Mouse (Mus musculus) cortical plate, adult 2 months (tissue): Measurements from ENCODE around the gene Slc25a16. TPM values are rescaled to one million over a fixed set of nuclear protein-coding genes. Genes with fewer than 3 reads are reported as not detected.

Experiments
- H3K27ac ChIP-seq: fragments of 200-500 bp; 2 replicates; pipeline ENCODE4 v1.5.1; 2012; ENCODE audit warnings: low read length, control low read depth, inconsistent platforms; ENCODE audit not compliant: insufficient read depth
- H3K4me1 ChIP-seq: fragments of 200-500 bp; 2 replicates; pipeline ENCODE4 v1.6.1; 2011; ENCODE audit warnings: low read length; ENCODE audit not compliant: control insufficient read depth, insufficient read depth
- H3K4me3 ChIP-seq: fragments of 200-500 bp; 2 replicates; pipeline ENCODE4 v1.5.1; 2011; ENCODE audit warnings: mild to moderate bottlenecking, low read length, control low read depth; ENCODE audit not compliant: insufficient read depth
- CTCF ChIP-seq: fragments of 200-500 bp; IDR thresholded peaks from 2 replicates; pipeline ENCODE4 v1.5.1; 2011; ENCODE audit warnings: mild to moderate bottlenecking, control low read depth, low read length; ENCODE audit not compliant: insufficient read depth; ENCODE audit errors: extremely low read depth
- POLR2A ChIP-seq: fragments of 200-500 bp; IDR thresholded peaks from 2 replicates; pipeline ENCODE4 v1.6.1; 2011; ENCODE audit warnings: mild to moderate bottlenecking, low read length, control low read depth; ENCODE audit not compliant: insufficient read depth; ENCODE audit errors: extremely low read depth
- polyA plus RNA-seq: library from polyadenylated mRNA; depleted of rRNA; stranded (reverse); fragments of >200 nt; gene quantifications from 2 replicates; pipeline ENCODE4 v1.2.3, GENCODE M21; 2012; rRNA removed

Gene Slc25a16
- polyA plus RNA-seq: 35.3 and 36.5 TPM in 2 replicates

DNA sequence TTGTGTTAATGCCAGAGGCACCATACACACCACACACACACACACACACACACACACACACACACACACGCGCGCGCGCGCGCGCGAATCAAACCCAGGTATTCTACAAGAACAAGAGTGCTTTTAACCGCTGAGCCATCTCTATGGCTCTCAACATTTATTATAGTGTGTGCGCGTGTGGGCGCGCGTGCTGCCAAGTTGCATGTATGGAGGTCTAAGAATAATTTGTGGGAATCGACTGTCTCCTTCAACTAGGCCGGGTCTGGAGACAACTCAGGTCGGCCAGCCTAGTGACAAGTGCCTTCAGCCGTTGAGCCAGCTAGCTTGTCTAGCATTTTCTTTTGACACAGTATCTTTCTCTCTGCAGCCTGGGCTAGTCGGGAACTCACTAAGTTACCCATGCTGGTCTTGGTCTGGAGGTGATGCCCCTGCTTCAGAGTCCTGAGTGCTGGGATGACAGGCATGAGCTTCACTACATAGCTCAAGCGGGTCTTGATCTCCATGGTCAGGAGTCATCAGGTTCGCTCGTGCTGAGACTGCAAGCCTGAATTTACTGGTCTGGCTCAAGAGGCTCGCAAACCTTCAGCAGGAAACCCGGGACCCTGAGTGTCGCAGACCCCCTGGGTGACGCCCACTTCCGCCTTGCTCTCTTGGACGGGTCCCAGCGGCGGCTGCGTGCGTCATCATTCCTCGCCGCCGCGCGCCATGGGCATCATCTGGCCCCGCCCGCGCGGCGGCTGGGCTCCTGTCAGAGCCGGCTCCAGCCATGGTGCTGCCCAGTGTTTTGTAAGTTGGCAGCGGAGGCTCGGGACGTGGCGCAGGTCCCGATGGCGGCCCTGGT is at the start of gene Slc25a16:
Slc25a16 (plus strand) TSS at position 709 of the 841 bp plus-strand sequence.
- peak within 1 kb of the TSS; percentile 80 for H3K4me3 ChIP-seq
- H3K27ac ChIP-seq: peak within 1 kb of the TSS; percentile 50; the same call in 1 of the 2 replicates
- TF ChIP-seq CTCF (no peak), POLR2A (peak; percentile 68)
- H3K4me1 ChIP-seq: peaks cover 3% of the 10 kb centered on the region; the same call in 1 of the 2 replicates

DNA sequence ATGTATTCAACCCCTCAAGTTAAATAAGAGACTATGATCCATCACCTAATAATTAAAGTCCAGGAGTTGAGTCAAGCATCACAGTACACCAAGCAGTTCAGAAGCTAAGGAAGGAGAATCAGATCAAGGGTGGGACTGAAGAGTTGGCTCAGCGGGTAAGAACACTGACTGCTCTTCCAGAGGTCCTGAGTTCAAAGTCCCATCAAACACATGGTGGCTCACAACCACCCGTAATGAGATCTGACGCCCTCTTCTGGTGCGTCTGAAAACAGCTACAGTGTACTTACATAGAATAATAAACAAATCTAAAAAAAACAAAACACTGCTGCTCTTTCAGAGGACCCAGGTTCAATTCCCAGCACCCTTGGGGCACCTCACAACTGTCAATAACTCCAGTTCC is 45.6 kb upstream of the Slc25a16 start:
- Histone ChIP-seq H3K4me1 (no peaks in the 10 kb centered on the region), H3K27ac (no peak overlapping the region), H3K4me3 (no peak overlapping the region)
- TF ChIP-seq CTCF (no peak), POLR2A (no peak)

DNA sequence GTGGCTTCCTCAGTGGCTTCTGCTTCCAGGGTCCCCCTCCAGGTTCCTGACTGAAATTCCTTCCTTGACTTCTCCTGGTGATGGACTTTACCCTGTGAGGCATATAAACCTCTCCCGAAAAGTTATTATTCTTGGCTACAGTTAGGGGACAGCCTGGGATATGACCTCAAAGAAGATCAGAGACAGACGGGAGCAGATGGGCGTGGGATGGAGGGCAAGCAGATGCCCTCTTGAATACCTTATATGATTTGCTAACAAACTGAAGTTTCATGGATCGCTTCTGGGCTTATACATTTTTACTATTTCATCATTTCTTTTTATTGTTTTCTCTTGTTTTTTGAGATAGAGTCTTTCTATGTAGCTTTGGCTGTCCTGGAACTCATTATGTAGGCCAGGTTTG is 44.9 kb upstream of the Slc25a16 start:
- Histone ChIP-seq H3K4me1 (no peaks in the 10 kb centered on the region), H3K27ac (no peak overlapping the region), H3K4me3 (no peak overlapping the region)
- no peak for TF ChIP-seq CTCF
- TF ChIP-seq POLR2A: no peak

DNA sequence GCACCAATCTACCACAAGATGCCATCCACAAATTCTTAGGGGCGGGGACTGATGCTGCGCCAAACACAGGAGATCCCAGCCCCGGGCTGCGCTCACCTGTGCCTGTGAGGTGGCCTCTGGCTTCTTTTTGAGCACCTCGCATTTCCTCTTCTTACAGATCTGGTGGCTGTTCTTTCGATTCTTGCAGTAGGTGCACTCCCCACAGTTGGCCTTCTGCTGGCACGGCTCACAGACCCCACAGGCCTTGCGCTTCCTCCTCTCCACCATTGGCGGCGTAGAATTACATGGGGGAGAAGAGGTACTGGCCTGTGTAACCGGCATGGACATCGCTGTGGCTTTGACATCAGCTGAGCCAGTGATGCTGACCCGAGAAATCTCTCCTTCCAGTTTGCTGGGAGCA is 42.4 kb upstream of the Slc25a16 start:
- H3K4me3 ChIP-seq: no peak overlapping the region
- H3K27ac ChIP-seq: no peak overlapping the region
- TF ChIP-seq POLR2A (no peak), CTCF (no peak)
- no peaks in the 10 kb centered on the region for H3K4me1 ChIP-seq

DNA sequence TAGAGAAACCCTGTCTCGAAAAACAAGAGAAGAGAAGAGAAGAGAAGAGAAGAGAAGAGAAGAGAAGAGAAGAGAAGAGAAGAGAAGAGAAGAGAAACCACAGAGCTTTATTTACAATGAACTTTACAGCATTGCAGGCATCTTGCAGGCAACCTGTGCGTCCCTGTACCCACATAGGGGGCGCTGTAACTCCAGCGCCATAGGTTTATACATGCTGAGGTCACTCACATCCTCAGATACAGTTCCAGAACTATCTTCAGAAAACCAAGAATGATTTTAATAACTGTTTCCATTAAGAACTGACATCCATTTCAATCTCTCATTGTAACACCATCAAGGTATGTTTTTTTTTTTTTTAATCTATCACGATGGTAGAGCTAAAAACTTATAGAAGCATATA is 39.2 kb upstream of the Slc25a16 start:
- Histone ChIP-seq H3K4me3 (no peak overlapping the region), H3K4me1 (peaks cover 3% of the 10 kb centered on the region; the same call in 1 of the 2 replicates), H3K27ac (no peak overlapping the region)
- TF ChIP-seq POLR2A (no peak), CTCF (0 out of 2 replicates have a peak, but pooled peaks have one; percentile 15)

DNA sequence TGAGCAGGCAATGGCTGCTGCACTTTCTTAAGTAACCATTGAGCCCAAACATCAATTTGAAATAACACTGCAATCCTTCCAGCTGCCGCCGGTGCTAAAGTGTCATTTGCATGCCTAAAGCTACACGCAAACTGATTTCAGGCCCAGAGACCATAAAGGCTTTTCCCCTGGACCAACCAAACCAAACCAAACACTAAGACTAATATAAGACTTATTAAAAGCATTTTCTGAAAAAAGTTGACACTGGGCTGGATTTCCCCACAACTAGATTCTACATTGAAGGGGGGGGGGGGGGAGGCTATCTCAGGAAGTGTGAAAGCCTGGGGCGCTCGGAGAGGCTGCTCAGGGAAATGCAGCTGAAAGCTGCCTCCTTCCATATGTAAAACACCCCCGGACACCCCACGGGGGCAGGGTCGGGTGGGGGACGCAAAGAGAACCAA is 36.5 kb upstream of the Slc25a16 start:
- H3K27ac ChIP-seq: no peak overlapping the region
- TF ChIP-seq POLR2A: no peak
- TF ChIP-seq CTCF: no peak
- no peak overlapping the region for H3K4me3 ChIP-seq
- H3K4me1 ChIP-seq: peaks cover 3% of the 10 kb centered on the region; the same call in 1 of the 2 replicates

DNA sequence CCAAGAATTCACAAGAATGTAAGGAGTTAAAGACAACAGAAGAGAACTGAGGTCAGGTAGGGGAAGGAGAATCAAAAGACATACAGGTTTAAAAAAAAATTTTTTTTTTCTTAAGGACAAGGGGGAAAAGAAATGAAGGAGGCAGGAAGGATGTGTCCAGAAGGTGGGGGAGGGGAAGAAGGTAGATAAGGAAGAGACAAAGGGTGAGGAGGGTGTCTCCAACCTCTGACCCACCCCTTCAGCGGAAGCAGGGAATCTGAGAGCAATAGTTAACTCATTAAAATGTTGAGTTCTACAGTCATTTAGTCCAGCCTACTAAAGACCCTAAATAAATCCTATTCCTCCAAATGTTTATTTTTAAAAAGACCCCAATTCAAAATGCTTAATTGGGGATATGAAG is 35.9 kb upstream of the Slc25a16 start:
- H3K27ac ChIP-seq: no peak overlapping the region
- H3K4me1 ChIP-seq: peaks cover 3% of the 10 kb centered on the region; the same call in 1 of the 2 replicates
- TF ChIP-seq POLR2A (no peak), CTCF (no peak)
- H3K4me3 ChIP-seq: no peak overlapping the region

DNA sequence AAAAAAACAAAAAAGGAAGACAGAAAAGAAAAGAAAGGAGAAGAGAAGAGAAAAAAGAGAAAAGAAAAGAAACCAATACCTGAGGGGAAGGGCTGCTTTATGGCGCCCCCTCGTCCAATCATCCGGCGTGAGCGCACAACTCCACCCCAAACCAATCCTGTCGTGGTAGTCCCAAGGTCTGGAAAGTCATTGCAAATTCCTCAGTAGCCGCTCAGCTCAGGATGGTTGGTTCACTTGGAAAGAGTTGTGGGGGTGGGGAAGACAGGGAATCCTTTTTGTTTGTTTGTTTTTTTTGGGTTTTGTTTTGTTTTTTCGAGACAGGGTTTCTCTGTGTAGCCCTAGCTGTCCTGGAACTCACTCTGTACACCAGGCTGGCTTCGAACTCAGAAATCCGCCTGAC is 35.0 kb upstream of the Slc25a16 start:
- Histone ChIP-seq H3K4me3 (no peak overlapping the region), H3K4me1 (peaks cover 3% of the 10 kb centered on the region; the same call in 1 of the 2 replicates), H3K27ac (no peak overlapping the region)
- TF ChIP-seq CTCF (no peak), POLR2A (no peak)

DNA sequence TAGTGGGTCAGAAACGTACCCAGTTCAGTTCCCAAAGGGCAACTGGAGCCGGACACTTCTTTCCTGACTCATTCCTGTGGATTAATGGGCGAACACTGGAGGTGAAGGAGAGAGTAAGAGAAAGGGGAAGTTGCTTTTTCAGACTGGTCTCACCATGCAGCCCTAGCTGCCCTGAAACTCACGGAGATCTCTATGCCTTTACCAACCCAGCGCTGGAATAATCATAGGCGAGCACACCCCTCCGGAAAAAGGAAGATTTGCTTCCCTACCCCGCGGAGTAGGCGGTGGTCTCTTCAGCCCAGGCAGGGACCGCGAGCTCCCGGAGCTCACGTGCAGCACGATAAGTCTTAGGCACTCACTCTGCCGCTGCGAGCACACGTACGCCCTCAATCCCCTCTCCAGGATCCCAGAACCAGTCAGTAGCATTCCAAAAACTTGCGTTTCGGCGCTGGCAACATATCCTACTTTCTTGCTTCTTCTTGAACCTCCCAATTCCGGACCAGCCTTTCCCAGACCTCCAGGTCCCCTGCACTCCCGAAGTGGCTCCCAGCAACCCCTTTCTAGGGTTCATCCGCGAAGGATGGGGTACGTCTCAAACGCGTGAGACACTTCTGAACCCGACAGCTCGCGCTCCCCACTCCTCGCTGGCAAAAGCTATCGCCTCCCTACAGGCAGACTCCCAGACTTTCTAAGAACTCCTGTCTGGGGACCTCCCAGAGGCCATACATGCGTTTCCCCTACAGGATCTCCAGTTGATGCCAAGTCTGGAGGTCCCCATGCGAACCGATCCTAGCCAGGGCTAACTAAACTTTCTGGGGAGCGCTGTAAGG is 34.2 kb upstream of the Slc25a16 start:
- Histone ChIP-seq H3K4me3 (peak overlapping the region; percentile 45), H3K27ac (no peak overlapping the region), H3K4me1 (peaks cover 3% of the 10 kb centered on the region; the same call in 1 of the 2 replicates)
- TF ChIP-seq POLR2A (no peak), CTCF (no peak)
